Mouse (Mus musculus): ENCODE results near the gene Dnpep.
A peak's percentile ranks its signal among the peaks of the same experiment; 100 is the strongest.

Dnpep gene

DNA sequence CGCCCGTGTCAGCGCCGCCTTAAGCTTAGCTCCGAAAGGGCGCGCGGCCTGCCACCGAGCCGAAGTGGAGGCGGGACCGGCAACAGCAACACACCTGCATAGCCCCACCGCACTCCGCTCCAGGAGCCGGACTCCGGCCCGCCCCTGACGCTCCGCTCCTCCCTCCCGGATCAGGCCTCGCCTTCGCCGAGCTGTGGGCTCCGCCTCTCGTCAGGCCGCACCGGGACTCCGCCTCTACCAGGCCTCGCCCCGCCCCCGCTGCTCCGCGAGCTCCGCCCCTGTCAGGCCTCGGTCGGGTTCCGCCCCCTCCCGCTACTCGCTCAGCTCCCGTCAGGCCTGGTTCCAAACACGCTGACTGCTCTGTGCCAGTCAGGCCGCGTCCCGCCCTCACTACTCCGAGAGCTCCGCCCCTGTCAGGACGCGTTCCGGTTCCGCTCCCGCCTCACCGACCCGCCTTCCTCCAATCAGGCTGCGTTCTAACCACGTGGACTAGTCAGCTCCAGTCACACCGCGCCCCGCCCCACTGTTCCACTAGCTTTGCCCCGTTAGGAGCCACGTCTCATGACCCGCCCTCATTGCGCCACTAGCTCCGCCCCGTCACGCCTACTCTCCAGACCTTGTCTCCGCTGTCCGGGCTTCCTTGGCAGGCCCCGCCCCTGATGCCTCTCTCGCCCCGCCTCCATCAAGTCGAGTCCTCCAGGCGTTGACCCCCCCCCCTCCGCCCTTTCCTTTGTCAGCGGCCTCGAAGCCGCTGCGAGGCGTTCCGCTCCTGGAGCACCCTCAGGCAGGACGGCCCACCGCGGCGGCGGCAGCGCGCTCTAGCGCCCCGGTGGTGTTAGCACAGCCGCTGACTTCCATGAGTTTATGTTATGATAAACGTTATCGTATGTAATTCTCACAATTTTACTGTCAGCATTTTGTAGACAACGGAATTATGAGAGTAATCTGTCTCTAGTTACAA is at the start of gene Dnpep:
TSS of gene Dnpep (minus strand) at position 750 of the 961 bp plus-strand sequence.
- DNase-seq (ENCODE audit: low read depth, low spot score) = peak; percentile 100

DNA sequence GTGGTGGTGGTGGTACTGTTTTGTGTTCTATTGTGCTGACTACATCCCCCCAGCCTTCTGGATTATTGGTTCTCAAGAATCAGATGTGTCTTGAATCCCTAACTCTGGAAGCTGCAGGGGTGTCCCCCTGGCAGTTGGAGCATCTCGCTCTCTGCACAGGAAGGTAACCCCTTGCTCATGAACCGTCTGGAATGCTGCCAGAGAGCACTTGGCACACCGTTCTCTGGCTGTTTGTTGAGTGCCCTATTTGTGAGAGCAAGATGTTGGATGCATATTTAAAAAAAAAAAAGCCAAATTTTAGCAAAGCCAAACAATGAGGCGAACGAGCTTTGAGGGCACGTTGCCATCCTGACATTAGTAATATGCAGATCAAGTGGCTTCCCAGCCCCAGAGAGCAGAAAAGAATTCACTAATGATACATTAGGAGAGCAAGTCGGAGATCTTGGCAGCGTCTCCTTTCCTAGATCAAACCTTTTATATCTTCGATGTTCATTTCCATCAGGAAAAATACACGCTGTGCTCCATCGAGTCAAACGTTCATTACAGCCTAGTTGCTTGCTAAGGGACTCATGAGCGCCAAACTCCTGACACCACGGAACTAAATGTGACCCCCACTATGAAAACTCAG is 47.8 kb upstream of the Dnpep start:
- peak; percentile 77 for DNase-seq (ENCODE audit: low read depth, low spot score)

- DNase-seq (ENCODE audit: low read depth, low spot score) = no peak
These were observed 46.1 kb upstream of the Dnpep start for GRCm38 (mm10) chr1:75363868-75364267.

- DNase-seq (ENCODE audit: low read depth, low spot score) = no peak
These were observed 44.0 kb upstream of the Dnpep start for GRCm38 (mm10) chr1:75361750-75362149.

- DNase-seq (ENCODE audit: low read depth, low spot score) = no peak
These were observed 43.3 kb upstream of the Dnpep start for GRCm38 (mm10) chr1:75361123-75361522.

DNA sequence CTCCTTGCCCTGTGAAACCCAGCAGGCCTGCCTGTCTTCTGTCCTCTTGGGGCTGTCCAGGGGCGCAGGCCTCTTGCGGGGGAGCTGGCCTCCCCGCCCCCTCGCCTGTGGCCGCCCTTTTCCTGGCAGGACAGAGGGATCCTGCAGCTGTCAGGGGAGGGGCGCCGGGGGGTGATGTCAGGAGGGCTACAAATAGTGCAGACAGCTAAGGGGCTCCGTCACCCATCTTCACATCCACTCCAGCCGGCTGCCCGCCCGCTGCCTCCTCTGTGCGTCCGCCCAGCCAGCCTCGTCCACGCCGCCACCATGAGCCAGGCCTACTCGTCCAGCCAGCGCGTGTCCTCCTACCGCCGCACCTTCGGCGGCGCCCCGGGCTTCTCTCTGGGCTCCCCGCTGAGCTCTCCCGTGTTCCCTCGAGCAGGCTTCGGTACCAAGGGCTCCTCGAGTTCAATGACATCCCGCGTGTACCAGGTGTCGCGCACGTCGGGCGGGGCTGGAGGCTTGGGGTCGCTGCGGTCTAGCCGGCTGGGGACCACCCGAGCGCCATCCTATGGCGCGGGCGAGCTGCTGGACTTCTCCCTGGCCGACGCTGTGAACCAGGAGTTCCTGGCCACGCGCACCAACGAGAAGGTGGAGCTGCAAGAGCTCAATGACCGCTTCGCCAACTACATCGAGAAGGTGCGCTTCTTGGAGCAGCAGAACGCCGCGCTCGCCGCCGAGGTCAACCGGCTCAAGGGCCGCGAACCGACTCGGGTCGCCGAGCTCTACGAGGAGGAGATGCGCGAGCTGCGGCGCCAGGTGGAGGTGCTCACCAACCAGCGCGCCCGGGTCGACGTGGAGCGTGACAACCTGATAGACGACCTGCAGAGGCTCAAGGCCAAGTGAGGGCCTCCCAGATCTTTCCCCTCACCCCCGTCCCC is 42.6 kb upstream of the Dnpep start, which contains the start of gene Des:
TSS of gene Des (plus strand) at position 218 of the 920 bp plus-strand sequence.
- no peak for DNase-seq (ENCODE audit: low read depth, low spot score)

DNA sequence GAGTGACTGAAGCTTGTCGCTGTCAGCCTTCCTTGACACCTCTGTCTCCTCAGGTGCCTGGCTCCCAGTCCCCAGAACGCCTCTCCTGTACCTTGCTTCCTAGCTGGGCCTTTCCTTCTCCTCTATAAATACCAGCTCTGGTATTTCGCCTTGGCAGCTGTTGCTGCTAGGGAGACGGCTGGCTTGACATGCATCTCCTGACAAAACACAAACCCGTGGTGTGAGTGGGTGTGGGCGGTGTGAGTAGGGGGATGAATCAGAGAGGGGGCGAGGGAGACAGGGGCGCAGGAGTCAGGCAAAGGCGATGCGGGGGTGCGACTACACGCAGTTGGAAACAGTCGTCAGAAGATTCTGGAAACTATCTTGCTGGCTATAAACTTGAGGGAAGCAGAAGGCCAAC is 41.6 kb upstream of the Dnpep start:
- peak; percentile 74 for DNase-seq (ENCODE audit: low read depth, low spot score)

DNA sequence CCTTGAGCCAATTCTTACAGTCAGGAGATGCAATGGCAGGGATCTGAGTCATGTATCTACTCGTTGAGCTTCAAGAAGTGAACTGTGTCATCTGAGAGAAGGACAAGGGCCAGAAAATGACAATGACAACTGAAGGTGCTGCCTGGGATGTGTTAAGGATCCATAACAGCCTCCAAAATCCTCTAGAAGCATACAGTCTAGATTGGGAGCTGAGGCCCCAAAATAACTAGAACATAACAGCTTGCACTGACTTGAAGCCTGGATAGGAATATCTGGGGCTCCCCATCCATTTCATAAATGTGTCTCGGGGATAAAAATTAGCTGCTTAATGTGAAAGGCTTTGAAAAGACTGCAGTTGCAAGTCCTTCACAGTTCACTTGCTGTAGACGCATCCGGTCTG is 40.2 kb upstream of the Dnpep start:
- DNase-seq (ENCODE audit: low read depth, low spot score) = peak; percentile 53

GRCm38 (mm10) chr1:75357261-75357660 is 39.5 kb upstream of the Dnpep start:
- DNase-seq (ENCODE audit: low read depth, low spot score) = peak; percentile 65

DNA sequence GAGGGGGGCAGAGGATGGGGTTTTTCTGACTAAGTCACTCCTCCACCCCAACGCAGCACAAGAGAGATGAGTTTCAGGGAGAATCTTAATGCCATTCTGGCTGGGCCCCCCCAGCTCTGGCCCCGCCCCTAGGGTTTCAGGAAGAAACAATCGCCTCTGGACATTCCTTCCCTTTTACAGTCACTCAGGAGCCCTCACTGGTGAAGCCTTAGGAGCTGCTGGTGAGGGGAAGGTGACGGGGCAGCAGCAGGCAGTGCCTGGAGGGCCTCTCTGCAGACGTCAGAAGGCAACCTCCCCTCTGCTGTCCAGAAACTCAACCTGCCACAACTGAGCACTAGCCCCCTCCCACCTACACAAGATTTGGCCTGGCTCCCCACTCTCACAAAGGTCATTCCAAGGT is 31.5 kb upstream of the Dnpep start:
- DNase-seq (ENCODE audit: low read depth, low spot score) = no peak

GRCm38 (mm10) chr1:75347279-75347678 is 29.5 kb upstream of the Dnpep start:
- no peak for DNase-seq (ENCODE audit: low read depth, low spot score)

- no peak for DNase-seq (ENCODE audit: low read depth, low spot score)
These were observed 27.5 kb upstream of the Dnpep start for GRCm38 (mm10) chr1:75345036-75345935.

DNA sequence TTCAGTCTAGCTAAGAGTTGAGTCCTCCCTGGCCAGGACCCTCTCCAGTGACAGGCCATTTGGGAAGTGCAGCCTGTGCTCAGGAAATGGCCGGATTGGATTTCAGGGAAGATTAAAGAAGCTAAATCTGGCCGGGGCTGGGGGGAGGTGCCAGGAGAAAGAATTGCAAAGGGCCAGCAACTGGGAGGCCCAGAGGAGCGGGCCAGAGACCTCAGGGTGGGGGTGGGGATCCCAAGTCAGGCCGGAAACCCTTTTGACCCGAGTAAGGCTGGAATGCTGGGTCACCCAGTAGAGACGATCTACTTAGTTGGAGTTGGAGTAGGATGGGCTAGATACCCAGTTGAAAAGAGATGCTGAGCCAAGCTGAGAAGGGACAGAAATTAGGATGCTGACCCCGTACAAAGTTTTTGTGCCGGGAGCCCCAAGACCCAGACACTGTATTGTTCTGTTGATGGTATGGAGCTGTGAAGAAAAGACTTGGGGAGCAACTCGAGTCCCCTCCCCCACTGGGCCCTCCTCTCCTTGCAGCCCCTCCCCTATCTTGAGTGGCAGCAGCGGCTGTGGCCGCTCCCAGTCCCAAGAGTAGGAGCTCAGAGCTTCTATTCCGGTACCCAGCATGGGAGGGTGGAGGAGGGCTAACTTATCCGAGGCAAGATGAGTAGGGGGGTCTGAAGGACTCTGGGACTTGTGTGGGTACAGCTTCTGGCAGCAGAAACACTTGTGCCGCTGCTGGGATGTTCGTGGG is 26.7 kb upstream of the Dnpep start:
- DNase-seq (ENCODE audit: low read depth, low spot score) = no peak

DNA sequence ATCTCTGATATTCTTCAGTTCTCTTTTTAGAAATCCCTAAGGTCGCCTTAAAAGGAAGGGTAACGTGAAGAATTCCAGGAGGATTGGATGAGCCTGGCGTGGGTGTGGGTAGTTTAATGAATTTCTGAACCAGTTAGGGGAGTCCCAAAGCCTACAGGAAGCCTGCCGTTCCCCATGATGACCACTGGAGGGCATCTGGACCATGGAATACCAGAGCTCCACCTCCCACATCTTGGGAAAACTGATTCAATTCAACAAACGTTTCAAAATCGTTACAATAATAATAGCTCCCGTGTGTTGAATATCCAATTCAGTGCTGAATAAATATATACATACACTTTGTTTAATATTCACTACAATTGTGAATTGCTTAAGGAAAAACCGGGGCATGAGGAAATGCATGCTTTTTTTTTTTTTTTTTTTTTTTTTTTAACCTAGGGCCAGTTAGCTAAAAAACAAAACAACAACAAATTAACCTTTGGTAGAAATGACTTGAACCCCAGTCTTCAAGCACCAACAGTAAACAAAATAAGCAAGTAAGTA is 25.2 kb upstream of the Dnpep start:
- peak; percentile 93 for DNase-seq (ENCODE audit: low read depth, low spot score)

GRCm38 (mm10) chr1:75340519-75340918 is 22.7 kb upstream of the Dnpep start:
- no peak for DNase-seq (ENCODE audit: low read depth, low spot score)

DNA sequence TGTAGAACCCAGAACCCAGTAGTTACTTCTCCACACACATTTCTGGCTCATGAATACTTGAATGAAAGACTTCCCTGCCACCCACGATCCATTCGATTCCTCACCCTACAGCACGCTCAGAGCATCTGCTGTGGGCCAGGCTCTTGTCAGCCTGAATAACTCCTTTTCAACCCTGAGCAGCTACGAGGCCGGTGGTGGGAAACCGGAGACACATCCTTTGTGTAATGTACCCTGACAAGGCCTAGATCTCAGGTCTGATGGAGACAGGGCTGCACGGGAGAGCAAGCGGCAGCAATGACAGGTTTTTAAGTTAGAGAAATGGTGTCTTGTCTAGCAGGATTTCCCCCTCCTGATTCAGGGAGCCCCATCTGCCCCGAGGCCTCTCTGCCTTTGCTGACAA is 21.5 kb upstream of the Dnpep start:
- DNase-seq (ENCODE audit: low read depth, low spot score) = peak; percentile 74

DNA sequence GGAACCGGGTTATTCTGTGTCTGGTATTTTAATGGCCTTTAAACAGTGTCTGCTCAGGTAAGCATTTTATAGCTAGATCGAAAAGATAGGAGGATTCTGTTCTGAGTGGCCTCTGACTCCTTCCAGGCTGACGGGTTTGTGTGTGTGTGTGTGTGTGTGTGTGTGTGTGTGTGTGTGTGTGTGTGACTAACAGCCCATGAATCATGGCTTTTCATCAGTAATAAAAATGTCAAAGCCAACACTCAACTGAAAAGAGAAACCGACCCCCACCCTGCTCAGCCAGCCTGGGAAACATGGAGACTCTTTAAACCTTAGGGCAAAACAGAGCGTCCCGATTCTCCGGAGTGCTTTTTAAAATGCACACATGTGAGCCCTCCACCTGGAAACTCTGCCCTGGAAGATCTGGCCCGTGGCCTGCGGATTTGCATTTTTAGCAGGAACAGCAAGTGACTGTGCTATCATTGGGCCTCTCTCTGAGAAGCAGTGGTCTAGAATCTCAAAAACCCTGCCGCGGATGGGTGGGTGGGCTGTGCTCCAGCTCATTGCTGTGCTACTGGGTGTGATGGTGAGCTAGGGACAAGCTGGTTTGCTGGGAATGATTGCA is 20.4 kb upstream of the Dnpep start:
- DNase-seq (ENCODE audit: low read depth, low spot score) = peak; percentile 39

DNA sequence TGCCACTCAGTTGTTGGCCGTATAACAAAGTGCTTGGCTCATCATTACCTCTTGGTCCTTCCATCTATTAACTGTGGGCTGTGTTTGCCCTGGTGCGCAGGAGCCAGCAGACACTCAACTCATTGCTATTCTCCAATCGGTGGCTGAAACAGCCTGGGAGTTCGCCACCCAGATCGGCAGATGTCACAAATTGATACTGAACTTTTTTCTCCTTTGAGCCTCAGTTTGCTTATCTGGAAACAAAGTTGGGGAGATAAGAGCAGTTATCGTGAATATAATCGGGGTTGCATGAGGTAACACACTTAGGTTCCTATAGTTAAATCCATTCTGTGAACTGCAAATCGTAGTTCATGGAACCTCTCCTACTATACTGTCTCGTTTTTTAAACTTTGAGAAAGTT is 19.3 kb upstream of the Dnpep start:
- no peak for DNase-seq (ENCODE audit: low read depth, low spot score)

- DNase-seq (ENCODE audit: low read depth, low spot score) = no peak
These were observed 18.7 kb upstream of the Dnpep start for GRCm38 (mm10) chr1:75336461-75336860.
